Mouse (Mus musculus) forebrain, embryonic 12.5 days (tissue): Measurements from ENCODE around the gene Plekhm2. TPM values are rescaled to one million over a fixed set of nuclear protein-coding genes. Genes with fewer than 3 reads are reported as not detected.
A peak's percentile ranks its signal among the peaks of the same experiment; 100 is the strongest.

Experiments used
- ATAC-seq: fragments of 200-750 bp; cut with Nextera tagmentation; 2 replicates; pipeline ENCODE4 v1.8.0; 2017; ENCODE audit warnings: moderate TSS enrichment; ENCODE audit not compliant: low FRiP score
- H3K27ac ChIP-seq: fragments of 300-500 bp; sonication (generic); 2 replicates; pipeline ENCODE4 v1.5.1; 2016; ENCODE audit warnings: mild to moderate bottlenecking
- H3K27me3 ChIP-seq: fragments of 300-500 bp; sonication (generic); 2 replicates; pipeline ENCODE4 v1.6.1; 2016; ENCODE audit warnings: mild to moderate bottlenecking
- H3K36me3 ChIP-seq: fragments of 300-500 bp; sonication (generic); replicated peaks from 2 replicates; pipeline ENCODE4 v1.6.1; 2016; ENCODE audit warnings: mild to moderate bottlenecking
- H3K4me1 ChIP-seq: fragments of 300-500 bp; sonication (generic); 2 replicates; pipeline ENCODE4 v1.6.1; 2016
- H3K4me2 ChIP-seq: fragments of 300-500 bp; sonication (generic); 2 replicates; pipeline ENCODE4 v1.6.1; 2016; ENCODE audit warnings: mild to moderate bottlenecking, moderate library complexity
- H3K4me3 ChIP-seq: fragments of 300-500 bp; sonication (generic); replicated peaks from 2 replicates; pipeline ENCODE4 v1.5.1; 2016; ENCODE audit warnings: mild to moderate bottlenecking
- H3K9ac ChIP-seq: fragments of 300-500 bp; sonication (generic); 2 replicates; pipeline ENCODE4 v1.6.1; 2016; ENCODE audit warnings: mild to moderate bottlenecking
- H3K9me3 ChIP-seq: fragments of 300-500 bp; sonication (generic); 2 replicates; pipeline ENCODE4 v1.6.1; 2016
- whole genome bisulfite sequencing: fragments of 180-500 bp; shearing (Covaris S2); methylation state at CpG from one replicate; pipeline ENCODE4 v1.1.7; 2016; 5-methylcytosine and 5-hydroxymethylcytosine counted together
- polyA plus RNA-seq: library from polyadenylated mRNA; unstranded; fragments of >200 nt; fragmentation: Nextera tagmentation; extraction: Ambion mirVana; gene quantifications from 2 replicates; pipeline ENCODE4 v1.2.1, GENCODE M21; 2016

The Plekhm2 gene
- polyA plus RNA-seq, 1 experiment from 2014 or later = 6.6 TPM

DNA sequence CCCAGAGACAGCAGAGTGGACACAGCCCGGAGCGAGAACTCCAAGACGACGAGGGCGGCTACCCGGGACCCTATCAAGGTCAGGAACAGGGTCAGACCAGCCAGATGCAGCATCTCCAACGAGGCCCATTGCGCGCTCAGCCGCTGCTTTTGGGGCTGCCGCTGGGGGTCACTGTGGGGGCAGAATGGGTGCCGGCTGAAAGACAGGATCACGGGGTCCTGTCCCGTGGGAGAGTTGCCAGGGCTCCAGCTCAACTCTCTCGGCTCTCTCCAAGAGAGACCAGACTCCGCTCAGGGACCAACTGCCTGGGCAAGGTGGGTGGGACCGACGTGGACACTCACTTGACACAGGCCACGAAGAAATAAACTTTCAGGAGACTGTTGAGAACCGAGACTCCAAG, 47.4 kb downstream of the Plekhm2 start:
- 6% methylated on average over 20 of the region's 20 CpGs for WGBS
- H3K4me1 ChIP-seq = peaks cover 11% of the 10 kb centered on the region
- H3K27me3 ChIP-seq = peaks cover 18% of the 10 kb centered on the region
- no peaks in the 10 kb centered on the region for H3K9me3 ChIP-seq
- H3K36me3 ChIP-seq = no peaks in the 10 kb centered on the region
- H3K4me3 ChIP-seq = peak overlapping the region; percentile 18
- ATAC-seq = peak; percentile 18; the same call in 1 of the 2 replicates
- no peak overlapping the region for H3K27ac ChIP-seq
- H3K9ac ChIP-seq = peak overlapping the region; percentile 29; the same call in 1 of the 2 replicates
- H3K4me2 ChIP-seq = peak overlapping the region; percentile 47

DNA sequence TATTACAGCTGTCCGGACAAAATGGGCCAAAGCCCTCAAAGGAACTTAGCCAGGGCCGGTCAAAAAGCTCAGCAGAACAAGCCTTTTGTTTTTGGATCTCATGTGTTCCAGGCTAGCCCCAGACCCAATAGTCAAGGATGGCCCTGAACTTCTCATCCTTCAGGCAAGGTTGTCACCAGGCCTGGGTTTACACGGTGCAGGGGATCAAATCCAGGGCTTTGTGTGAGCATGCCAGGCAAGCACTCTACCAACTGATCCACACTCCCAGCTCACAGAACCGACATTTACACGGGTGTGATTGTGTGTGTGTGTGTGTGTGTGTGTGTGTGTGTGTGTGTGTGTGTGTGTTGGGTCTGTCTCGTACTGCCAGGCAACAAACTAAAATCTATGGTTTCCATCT, 47.9 kb downstream of the Plekhm2 start:
- no peak overlapping the region for H3K4me3 ChIP-seq
- H3K4me2 ChIP-seq = no peak overlapping the region
- no peaks in the 10 kb centered on the region for H3K9me3 ChIP-seq
- H3K36me3 ChIP-seq = no peaks in the 10 kb centered on the region
- 76% methylated on average over 6 of the region's 6 CpGs for WGBS
- H3K4me1 ChIP-seq = peaks cover 11% of the 10 kb centered on the region
- no peak for ATAC-seq
- H3K9ac ChIP-seq = no peak overlapping the region
- H3K27me3 ChIP-seq = peaks cover 18% of the 10 kb centered on the region
- no peak overlapping the region for H3K27ac ChIP-seq

- peaks cover 18% of the 10 kb centered on the region for H3K27me3 ChIP-seq
- H3K27ac ChIP-seq = no peak overlapping the region
- ATAC-seq = no peak
- H3K4me1 ChIP-seq = peaks cover 11% of the 10 kb centered on the region
- H3K36me3 ChIP-seq = no peaks in the 10 kb centered on the region
- 87% methylated on average over 14 of the region's 14 CpGs for WGBS
- no peak overlapping the region for H3K9ac ChIP-seq
- no peaks in the 10 kb centered on the region for H3K9me3 ChIP-seq
- no peak overlapping the region for H3K4me3 ChIP-seq
- no peak overlapping the region for H3K4me2 ChIP-seq
These were observed 49.8 kb downstream of the Plekhm2 start for GRCm38 (mm10) chr4:141614946-141615345.

DNA sequence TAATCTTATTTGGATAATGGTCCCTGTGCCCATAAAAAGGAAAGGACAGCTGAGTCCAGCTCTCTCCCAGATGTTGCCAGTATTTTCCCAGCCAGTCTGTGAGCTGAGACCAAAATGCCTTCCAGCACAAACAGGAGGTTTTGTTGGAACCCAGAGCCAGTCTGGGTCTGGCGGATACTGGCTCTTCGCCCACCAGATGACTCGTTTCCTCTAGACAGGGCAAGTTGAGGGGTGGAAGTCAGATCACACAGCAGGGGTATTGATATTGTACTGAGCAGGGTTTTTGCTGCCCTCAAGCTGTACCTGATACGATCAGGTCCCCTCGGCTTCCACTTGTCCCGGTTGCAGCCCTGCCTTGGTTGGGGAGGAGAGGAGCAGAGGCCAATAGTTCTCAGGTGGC, 55.2 kb downstream of the Plekhm2 start:
- H3K9ac ChIP-seq = no peak overlapping the region
- no peaks in the 10 kb centered on the region for H3K9me3 ChIP-seq
- H3K4me2 ChIP-seq = no peak overlapping the region
- H3K27ac ChIP-seq = no peak overlapping the region
- whole genome bisulfite sequencing = 90% methylated on average over 6 of the region's 6 CpGs
- no peaks in the 10 kb centered on the region for H3K27me3 ChIP-seq
- no peaks in the 10 kb centered on the region for H3K36me3 ChIP-seq
- no peaks in the 10 kb centered on the region for H3K4me1 ChIP-seq
- no peak for ATAC-seq
- H3K4me3 ChIP-seq = no peak overlapping the region

- no peak for ATAC-seq
- H3K4me3 ChIP-seq = no peak within 1 kb of the TSS
- H3K4me2 ChIP-seq = no peak within 1 kb of the TSS
- no peak within 1 kb of the TSS for H3K9ac ChIP-seq
- no peak within 1 kb of the TSS for H3K27ac ChIP-seq
- WGBS = 88% methylated on average over 11 of the region's 11 CpGs
- no peaks in the 10 kb centered on the region for H3K36me3 ChIP-seq
- no peaks in the 10 kb centered on the region for H3K9me3 ChIP-seq
- no peaks in the 10 kb centered on the region for H3K4me1 ChIP-seq
- H3K27me3 ChIP-seq = peaks cover 14% of the 10 kb centered on the region
These were observed 58.8 kb downstream of the Plekhm2 start, which contains the start of gene Fblim1 for GRCm38 (mm10) chr4:141605861-141606260. TSS of gene Fblim1 (minus strand) at chr4:141606096.

DNA sequence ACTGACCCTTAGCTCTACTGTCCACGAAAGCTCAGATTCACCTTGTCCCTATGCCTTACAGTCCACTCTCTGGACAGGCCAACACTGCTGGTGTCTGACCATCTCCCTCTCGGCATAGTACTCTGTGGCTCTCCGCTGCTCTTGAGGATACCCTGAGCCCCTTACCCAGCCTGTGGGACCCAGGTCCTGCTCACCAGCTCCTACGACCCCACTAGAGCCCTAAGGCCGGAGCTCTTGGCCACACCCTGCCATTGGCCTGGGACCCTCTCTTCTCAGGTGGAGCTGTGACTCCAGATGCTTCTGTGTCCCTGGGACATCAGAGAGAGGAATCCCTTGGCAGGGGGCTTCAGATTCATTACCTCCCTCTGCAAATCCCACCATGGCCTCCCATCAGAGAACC, 59.3 kb downstream of the Plekhm2 start:
- Histone ChIP-seq H3K4me1 (no peaks in the 10 kb centered on the region), H3K27me3 (peaks cover 18% of the 10 kb centered on the region), H3K4me3 (no peak overlapping the region), H3K9me3 (no peaks in the 10 kb centered on the region), H3K36me3 (no peaks in the 10 kb centered on the region), H3K27ac (no peak overlapping the region), H3K9ac (no peak overlapping the region), H3K4me2 (no peak overlapping the region)
- ATAC-seq = no peak
- WGBS = 92% methylated on average over 5 of the region's 5 CpGs

- WGBS = 73% methylated on average over 8 of the region's 8 CpGs
- Histone ChIP-seq H3K4me2 (no peak overlapping the region), H3K36me3 (no peaks in the 10 kb centered on the region)
These were observed 60.2 kb downstream of the Plekhm2 start for GRCm38 (mm10) chr4:141604493-141604892.

DNA sequence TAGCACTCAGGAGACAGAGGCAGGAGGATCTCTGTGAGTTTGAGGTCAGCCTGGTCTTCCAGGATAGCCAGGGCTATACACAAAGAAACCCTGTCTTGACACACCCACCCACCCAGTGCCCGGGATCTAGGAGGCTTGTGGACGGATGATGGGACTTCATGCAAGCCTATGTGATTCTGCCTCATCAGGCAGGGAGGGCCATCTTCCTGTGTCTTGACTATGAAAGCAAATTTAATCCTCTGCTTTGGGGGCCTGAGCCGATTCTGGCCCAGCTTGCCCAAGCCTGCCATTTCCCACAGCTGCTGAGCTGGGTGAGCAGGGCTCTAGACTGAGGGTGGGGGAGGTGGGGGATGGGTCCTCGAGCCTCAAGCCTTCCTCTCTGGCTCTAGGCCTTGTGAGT, 60.8 kb downstream of the Plekhm2 start:
- Histone ChIP-seq H3K36me3 (no peaks in the 10 kb centered on the region), H3K4me1 (peaks cover 11% of the 10 kb centered on the region), H3K9me3 (no peaks in the 10 kb centered on the region), H3K27me3 (peaks cover 33% of the 10 kb centered on the region), H3K4me3 (no peak overlapping the region), H3K4me2 (no peak overlapping the region), H3K27ac (no peak overlapping the region), H3K9ac (no peak overlapping the region)
- ATAC-seq = no peak
- 68% methylated on average over 4 of the region's 4 CpGs for WGBS

More at GRCm38 (mm10) chr4:141604493-141604892, 60.2 kb downstream of the Plekhm2 start:
- Histone ChIP-seq H3K9me3 (no peaks in the 10 kb centered on the region), H3K9ac (no peak overlapping the region), H3K27me3 (peaks cover 27% of the 10 kb centered on the region), H3K4me3 (no peak overlapping the region), H3K4me1 (peaks cover 5% of the 10 kb centered on the region), H3K27ac (no peak overlapping the region)
- ATAC-seq = no peak

DNA sequence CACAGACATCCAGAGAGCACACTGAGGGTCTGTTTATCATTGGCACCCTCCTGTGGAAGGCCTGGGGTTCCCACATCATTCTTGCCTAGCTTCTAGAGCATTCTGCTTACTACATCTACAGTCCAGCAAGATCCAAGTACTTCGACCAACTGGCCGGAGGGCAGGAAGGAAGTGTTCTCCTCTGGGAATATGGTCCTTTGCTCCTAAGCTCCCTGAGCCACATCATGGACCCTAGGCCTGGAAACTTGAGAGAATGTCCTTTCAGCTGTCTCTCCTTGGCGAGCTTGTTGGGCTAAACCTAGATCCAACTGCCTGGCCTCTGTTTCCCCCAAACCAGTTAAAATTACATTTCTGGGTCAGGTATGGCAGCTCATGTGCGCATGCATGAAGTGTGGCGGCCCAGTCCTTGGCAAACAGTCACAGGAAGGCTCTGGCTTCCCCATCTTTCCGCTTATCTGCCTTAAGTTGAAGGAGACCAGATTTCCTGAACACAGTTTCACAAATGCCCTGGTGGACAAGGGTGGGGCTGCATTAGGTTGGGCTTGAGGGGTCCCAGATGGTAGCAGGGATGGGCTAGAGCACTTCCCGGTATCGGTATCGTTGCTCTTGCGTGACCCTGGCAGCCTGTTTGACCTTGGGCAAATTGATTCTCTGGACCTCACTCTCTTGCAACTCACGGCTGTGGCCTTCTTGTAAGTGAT, 62.0 kb downstream of the Plekhm2 start:
- WGBS = 87% methylated on average over 11 of the region's 11 CpGs
- H3K4me1 ChIP-seq = peaks cover 23% of the 10 kb centered on the region
- no peak for ATAC-seq

DNA sequence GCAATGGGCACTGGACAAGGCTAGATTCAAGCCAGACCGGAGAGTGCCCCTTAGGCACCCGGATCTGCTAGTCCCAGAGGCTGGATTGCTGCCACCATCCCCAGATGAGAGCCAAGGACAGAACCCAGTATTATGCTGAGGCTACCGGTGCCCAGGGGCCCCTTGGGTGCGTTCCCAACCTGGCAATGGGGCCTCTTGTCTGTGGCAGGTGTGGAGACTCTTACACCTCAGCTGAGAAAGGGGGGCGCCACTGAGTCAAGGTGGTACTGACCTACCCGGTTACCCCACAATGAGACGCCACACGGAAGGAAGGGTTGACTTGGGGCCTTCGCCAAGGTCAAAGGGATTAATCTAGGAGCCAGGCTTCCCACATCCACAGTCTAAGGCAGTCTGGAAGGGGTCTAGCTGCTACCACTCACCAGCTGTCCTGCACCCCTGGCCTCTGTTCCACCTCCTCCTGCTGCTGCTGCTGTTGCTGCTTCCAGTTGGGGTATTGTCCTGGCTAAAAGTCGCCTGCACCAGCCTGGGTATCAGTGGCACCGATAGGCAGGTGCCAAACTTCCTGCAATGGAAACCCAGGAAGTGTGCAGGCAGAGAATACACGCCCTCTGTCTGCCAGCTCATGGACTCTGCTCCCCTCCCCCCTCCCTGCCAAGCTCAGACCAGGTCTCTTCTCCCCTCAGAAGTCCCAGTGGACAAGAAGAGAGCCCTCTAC, 63.4 kb downstream of the Plekhm2 start:
- WGBS = 68% methylated on average over 12 of the region's 12 CpGs
- Histone ChIP-seq H3K36me3 (no peaks in the 10 kb centered on the region), H3K9me3 (no peaks in the 10 kb centered on the region), H3K27me3 (peaks cover 49% of the 10 kb centered on the region), H3K4me1 (peaks cover 23% of the 10 kb centered on the region), H3K27ac (no peak overlapping the region), H3K9ac (no peak overlapping the region), H3K4me3 (no peak overlapping the region), H3K4me2 (no peak overlapping the region)
- no peak for ATAC-seq

More for the DNA sequence above, 62.0 kb downstream of the Plekhm2 start:
- H3K4me2 ChIP-seq = no peak overlapping the region
- no peak overlapping the region for H3K4me3 ChIP-seq
- H3K27me3 ChIP-seq = peaks cover 46% of the 10 kb centered on the region
- H3K9me3 ChIP-seq = no peaks in the 10 kb centered on the region
- H3K36me3 ChIP-seq = no peaks in the 10 kb centered on the region
- H3K27ac ChIP-seq = no peak overlapping the region
- no peak overlapping the region for H3K9ac ChIP-seq

DNA sequence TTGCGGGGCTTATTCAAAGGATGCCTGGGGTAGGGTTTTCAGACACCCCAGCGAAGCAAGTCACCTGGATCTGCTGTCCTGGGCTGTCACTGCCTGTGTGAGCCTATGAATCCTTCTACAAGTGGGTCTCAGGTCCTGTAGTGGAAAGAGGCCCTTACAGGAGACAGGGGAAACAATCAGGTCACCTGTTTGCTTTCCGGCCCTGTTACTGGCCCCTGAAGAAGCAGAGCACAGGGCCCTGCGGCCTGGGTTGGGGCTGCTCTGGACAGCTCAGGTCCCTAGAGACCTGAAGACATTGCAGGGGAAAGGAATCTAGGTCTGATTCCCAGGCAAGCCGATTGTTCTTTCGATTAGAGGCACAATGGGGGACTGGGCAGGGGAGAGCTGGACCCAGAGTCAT, 64.3 kb downstream of the Plekhm2 start:
- peaks cover 23% of the 10 kb centered on the region for H3K4me1 ChIP-seq
- H3K9ac ChIP-seq = no peak overlapping the region
- no peak overlapping the region for H3K4me3 ChIP-seq
- H3K4me2 ChIP-seq = no peak overlapping the region
- peaks cover 49% of the 10 kb centered on the region for H3K27me3 ChIP-seq
- 23% methylated on average over 6 of the region's 6 CpGs for WGBS
- no peak overlapping the region for H3K27ac ChIP-seq
- no peaks in the 10 kb centered on the region for H3K36me3 ChIP-seq
- H3K9me3 ChIP-seq = no peaks in the 10 kb centered on the region
- no peak for ATAC-seq

DNA sequence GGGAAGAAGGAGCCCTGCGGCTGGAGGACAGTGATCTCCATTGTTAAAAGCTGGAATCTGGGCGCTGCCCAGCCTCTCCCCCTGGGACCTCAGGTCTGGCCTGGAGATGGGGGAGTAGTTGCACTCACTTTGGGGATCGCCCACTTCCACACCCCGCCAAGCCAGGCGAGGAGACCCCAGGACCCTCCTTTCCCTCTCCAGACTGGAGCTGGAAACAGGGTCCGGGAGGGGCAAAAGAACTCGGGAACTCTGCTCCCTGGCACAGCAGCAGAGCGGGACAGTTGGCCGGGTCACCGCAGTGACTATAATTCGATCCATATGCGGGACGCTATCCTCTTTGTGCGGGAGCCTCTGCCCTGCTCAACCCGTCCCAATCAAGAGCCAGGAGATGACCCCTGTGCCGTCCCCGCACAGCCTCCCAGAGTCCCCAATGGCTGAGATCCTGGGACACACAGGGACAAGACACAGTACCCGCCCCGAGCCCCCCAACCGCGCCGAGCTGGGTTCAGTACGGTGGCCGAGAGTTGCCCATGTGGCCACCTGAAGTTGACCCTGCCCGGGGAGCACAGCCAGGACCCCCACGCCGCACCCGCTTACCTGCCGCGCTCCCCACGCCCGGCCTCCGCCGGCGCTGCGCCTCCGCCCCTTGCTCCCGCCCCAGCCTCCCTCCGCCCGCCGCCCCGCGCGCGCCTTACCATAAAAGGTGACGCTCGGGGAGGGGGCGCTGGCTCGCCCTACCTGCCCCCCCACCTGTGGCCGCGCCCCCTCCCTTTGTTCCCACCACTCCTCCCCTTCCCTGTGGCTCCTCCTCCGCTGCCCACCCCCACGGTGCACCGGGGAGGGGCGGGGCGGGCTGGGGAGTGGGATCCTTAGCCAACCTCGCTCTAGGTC, 65.2 kb downstream of the Plekhm2 start:
- H3K9me3 ChIP-seq = no peaks in the 10 kb centered on the region
- peak overlapping the region; percentile 60 for H3K9ac ChIP-seq
- peak overlapping the region; percentile 51 for H3K4me3 ChIP-seq
- H3K4me2 ChIP-seq = peak overlapping the region; percentile 81
- H3K4me1 ChIP-seq = peaks cover 23% of the 10 kb centered on the region
- ATAC-seq = peak; percentile 43
- H3K36me3 ChIP-seq = no peaks in the 10 kb centered on the region
- peaks cover 49% of the 10 kb centered on the region for H3K27me3 ChIP-seq
- 2% methylated on average over 51 of the region's 57 CpGs for WGBS
- peak overlapping the region; percentile 13; the same call in 1 of the 2 replicates for H3K27ac ChIP-seq
